Mouse (Mus musculus) cortical plate, adult 2 months (tissue): ENCODE results near the gene Gch1.

Source experiments
- CTCF ChIP-seq: fragments of 200-500 bp; IDR thresholded peaks from 2 replicates; pipeline ENCODE4 v1.5.1; 2011; ENCODE audit warnings: mild to moderate bottlenecking, control low read depth, low read length; ENCODE audit not compliant: insufficient read depth; ENCODE audit errors: extremely low read depth
- POLR2A ChIP-seq: fragments of 200-500 bp; IDR thresholded peaks from 2 replicates; pipeline ENCODE4 v1.6.1; 2011; ENCODE audit warnings: mild to moderate bottlenecking, low read length, control low read depth; ENCODE audit not compliant: insufficient read depth; ENCODE audit errors: extremely low read depth

DNA sequence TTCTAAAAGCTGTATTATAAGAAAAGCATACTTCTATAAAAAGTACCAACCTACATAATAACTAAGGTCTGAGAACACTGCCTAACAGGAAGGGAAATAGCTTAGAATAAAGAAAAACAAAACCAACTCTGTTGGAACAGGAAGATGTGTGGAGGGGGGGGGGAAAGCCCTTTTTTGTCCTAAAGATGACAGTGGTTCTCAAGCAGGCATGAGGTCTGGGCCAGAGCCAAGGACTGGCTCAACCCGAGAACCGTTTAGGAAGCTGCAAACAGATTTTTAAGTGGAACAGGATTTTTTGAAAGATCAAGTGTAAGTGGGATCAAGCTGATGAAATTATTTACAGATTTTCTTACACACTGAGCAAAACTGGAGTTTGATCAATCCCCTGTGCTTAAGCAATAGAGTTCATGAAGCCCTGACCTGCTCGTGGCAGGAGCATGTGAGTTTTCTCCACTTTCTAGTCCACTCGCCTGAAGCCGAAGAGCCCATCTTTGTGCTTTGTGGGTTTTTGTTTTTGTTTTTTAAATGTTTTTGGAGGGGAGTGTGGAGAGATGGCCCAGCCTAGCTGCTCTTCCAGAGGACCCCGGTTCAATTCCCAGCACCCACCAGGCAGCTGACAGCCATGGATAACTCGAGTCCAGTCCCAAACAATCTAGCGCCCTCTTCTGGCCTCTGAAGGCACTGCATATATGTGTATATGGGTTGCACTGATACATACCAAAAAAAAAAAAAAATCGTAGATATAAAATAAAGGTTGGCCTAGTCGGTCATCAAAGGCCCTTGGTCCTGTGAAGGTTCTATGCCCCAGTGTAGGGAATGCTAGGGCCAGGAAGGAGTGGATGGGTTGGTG lies 35.5 kb upstream of the Gch1 start:
- TF ChIP-seq CTCF (no peak), POLR2A (no peak)
